Comparison of ENCODE assay signal across 19 mouse cellular contexts in genomic region chr12:25312390-25312789, GRCm38 (mm10).
"Had no signal": no experiment of that assay in that cellular context is flagged by ENCODE, and none has a peak within 500 bp of the region (broad histone marks: within the 10 kb centered on the region; RNA-seq: fewer than 3 reads in every experiment).

No protein-coding gene starts in this region.

- H3K9ac ChIP-seq: intestine, embryonic 15.5 days; kidney, embryonic 15.5 days; limb, embryonic 12.5 days; liver, embryonic 12.5 days; liver, embryonic 15.5 days; midbrain, embryonic 12.5 days; midbrain, embryonic 15.5 days; neural tube, embryonic 12.5 days; neural tube, embryonic 15.5 days; stomach, embryonic 15.5 days had no signal

- H3K4me1 ChIP-seq: liver, embryonic 12.5 days; liver, embryonic 15.5 days; midbrain, embryonic 12.5 days; midbrain, embryonic 15.5 days; neural tube, embryonic 12.5 days; neural tube, embryonic 15.5 days had no signal

- H3K27ac ChIP-seq: intestine, embryonic 15.5 days; kidney, embryonic 15.5 days; left cerebral cortex, adult 2 months; limb, embryonic 12.5 days; liver, embryonic 12.5 days; liver, embryonic 15.5 days; macrophage; midbrain, embryonic 12.5 days; midbrain, embryonic 15.5 days; neural tube, embryonic 12.5 days; neural tube, embryonic 15.5 days; stomach, embryonic 15.5 days had no signal

- ATAC-seq: intestine, embryonic 15.5 days; liver, embryonic 12.5 days; midbrain, embryonic 15.5 days had no signal

- H3K4me2 ChIP-seq: intestine, embryonic 15.5 days; kidney, embryonic 15.5 days; limb, embryonic 12.5 days; liver, embryonic 12.5 days; liver, embryonic 15.5 days; midbrain, embryonic 12.5 days; midbrain, embryonic 15.5 days; neural tube, embryonic 12.5 days; neural tube, embryonic 15.5 days; stomach, embryonic 15.5 days had no signal

- H3K4me3 ChIP-seq: intestine, embryonic 15.5 days; kidney, embryonic 15.5 days; left cerebral cortex, adult 2 months; limb, embryonic 12.5 days; liver, embryonic 12.5 days; liver, embryonic 15.5 days; midbrain, embryonic 12.5 days; midbrain, embryonic 15.5 days; neural tube, embryonic 12.5 days; neural tube, embryonic 15.5 days; stomach, embryonic 15.5 days had no signal

- H3K27me3 ChIP-seq: intestine, embryonic 15.5 days; kidney, embryonic 15.5 days; limb, embryonic 12.5 days; liver, embryonic 12.5 days; liver, embryonic 15.5 days; midbrain, embryonic 12.5 days; midbrain, embryonic 15.5 days; neural tube, embryonic 12.5 days; neural tube, embryonic 15.5 days; stomach, embryonic 15.5 days had no signal

- H3K36me3 ChIP-seq: intestine, embryonic 15.5 days; kidney, embryonic 15.5 days; limb, embryonic 12.5 days; liver, embryonic 12.5 days; liver, embryonic 15.5 days; midbrain, embryonic 12.5 days; midbrain, embryonic 15.5 days; neural tube, embryonic 12.5 days; neural tube, embryonic 15.5 days; stomach, embryonic 15.5 days had no signal

- DNase-seq: kidney, adult 11 months; kidney, adult 8-10 months; kidney, postnatal 10 days; kidney, postnatal 36 days; layer of hippocampus, postnatal 36 days; liver; right cerebral cortex, postnatal 25 days had no signal

- H3K9me3 ChIP-seq: intestine, embryonic 15.5 days; kidney, embryonic 15.5 days; limb, embryonic 12.5 days; liver, embryonic 12.5 days; liver, embryonic 15.5 days; midbrain, embryonic 12.5 days; midbrain, embryonic 15.5 days; neural tube, embryonic 12.5 days; neural tube, embryonic 15.5 days; stomach, embryonic 15.5 days had no signal
